Mouse (Mus musculus): ENCODE measurements around the gene Zc2hc1c. TPM values are rescaled to one million over a fixed set of nuclear protein-coding genes. Genes with fewer than 3 reads are reported as not detected.
A peak's percentile ranks its signal among the peaks of the same experiment; 100 is the strongest.

Zc2hc1c gene
- total RNA-seq, 2 experiments from 2014 or later, result 0.86 to 1.1 TPM

DNA sequence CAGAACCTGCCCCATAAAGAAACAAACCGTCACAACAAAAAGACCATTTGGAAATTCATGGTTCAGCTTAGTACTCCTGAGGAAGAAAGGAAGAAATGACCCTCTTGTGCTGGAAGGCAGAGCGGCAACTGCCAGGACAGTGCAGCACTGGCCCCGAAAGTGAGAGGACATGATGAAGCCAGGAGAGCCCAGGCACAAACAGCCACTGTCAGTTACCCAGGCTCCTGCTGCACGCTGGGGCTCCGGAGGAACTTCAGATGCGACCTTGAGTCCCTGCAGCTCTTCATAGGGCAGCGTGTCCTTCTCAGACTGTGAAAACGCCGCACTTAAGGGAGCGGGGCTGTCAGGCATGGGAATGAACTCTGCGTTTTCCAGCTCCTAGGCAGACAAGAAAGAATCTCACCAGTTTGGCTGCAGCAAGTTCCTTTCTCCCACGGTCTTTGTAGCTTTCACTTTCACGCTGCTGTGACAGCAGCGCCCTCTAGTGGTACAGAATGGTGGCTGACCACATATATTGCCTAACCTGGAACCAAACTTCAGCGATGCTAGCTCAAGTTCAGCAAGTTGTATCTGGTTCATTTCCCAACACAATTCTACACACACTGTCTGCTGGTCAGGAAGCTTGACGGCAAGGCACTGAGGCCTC, 17.0 kb downstream of the Zc2hc1c start:
- intact Hi-C loops (cut with DNase I), result loop anchor here (2.0 kb wide), 1 partner anchor 163 kb away; no protein-coding TSS in a partner anchor
- peak; percentile 80 to 87 for DNase-seq (ENCODE audit: extremely low spot score in 1 of 2, low spot score in 2 of 2)

DNA sequence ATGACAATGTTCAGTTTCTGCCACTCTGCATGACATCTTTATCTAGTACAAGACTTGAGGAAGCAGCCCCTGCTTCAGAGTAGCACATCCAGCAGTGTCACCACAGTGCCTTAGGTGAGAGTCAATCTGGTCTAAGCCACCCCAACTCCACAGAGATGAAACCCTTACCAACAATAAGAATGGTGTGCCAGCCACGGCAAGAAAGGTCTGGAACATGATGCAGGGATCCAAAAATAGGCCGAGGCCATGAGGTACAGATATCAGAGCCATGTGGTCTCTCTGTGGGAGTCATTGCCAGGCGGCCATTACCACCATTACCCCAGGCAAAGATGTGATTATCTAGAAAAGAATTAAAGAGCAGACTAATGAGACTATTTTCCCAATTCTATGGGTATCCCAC, 20.3 kb downstream of the Zc2hc1c start:
- intact Hi-C loops (cut with DNase I), result no loop called here
- DNase-seq (ENCODE audit: extremely low spot score in 1 of 2, low spot score in 2 of 2), result no peak

DNA sequence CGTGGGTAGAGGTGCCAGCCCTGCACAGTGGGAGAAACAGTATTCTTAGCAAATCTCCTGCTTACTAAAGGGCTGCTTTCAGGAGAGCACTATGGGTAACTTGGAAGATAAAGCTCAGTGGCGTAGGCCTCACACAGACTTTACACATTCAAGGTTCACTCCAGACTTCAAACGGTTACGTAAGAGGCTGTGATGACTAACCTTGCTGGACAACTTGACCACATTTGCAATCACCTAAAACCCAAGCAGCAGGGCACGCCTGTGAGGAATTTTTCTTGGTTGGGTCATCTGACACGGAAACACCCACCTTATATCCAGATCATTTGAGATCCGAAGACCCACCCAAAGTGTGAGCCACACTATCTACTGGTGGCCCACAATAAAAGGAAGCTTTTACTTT, 41.8 kb downstream of the Zc2hc1c start:
- no peak for DNase-seq (ENCODE audit: extremely low spot score in 1 of 2, low spot score in 2 of 2)
- intact Hi-C loops (cut with DNase I), result loop anchor here (10.0 kb wide), 1 partner anchor 485 kb away; no protein-coding TSS in a partner anchor

DNA sequence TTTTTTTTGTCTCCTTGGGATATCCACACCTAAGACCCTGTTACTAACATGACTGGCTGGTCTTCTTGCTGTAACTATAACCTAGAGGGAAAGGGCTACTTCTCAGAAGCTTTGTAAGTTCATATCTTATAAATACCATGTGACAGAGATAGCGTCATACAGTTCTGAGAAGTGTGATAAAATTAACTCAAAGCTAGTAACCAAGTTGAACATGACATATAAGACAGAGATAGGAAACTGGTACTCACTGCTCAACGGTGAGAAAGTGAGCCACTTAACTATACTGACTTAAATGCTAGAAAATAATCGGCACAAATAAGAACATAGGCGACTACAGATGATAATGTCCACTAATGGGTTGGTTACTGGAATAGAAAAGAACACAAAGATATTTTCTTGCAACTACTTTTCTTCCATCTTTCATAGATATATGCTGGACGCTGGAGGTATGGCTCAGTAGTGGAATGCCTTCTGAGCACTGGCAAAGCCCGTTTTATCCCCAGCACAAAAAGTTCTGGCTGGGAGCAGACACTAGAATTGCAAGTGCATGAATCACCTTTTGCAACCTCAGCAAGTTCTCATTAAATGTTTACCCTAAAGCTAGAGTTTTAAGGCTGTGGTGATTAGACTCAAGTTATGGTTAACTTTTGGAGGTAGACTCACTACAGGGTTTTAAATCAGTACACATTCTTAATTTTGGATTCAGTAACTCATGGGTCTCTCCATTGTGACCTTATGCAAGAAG, 49.3 kb downstream of the Zc2hc1c start:
- intact Hi-C loops (cut with DNase I), result loop anchor here (10.0 kb wide), 1 partner anchor 477 kb away; no protein-coding TSS in a partner anchor
- DNase-seq (ENCODE audit: extremely low spot score in 1 of 2, low spot score in 2 of 2), result no peak

DNA sequence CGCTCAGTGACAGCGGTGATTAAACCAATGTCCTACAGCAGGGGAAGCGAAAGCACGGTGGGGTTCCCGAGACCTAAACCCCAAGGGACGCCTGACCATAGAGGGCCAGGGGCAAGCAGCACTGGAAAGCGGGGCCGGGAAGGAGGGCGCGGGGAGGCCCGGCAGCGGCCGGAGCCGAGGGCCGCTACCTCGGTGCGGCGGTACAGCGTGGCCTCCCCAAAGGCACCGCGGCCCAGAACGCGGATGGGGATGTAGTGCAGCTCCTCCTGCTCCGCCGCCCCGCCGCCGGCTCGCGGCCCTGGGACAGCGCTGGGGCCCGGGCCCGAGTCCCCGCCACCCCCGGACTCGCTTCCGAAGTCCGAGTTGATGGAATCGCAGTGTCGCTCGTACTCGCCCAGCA, 50.4 kb downstream of the Zc2hc1c start:
- intact Hi-C loops (cut with DNase I), result loop anchor here (10.0 kb wide), 1 partner anchor 476 kb away; no protein-coding TSS in a partner anchor
- no peak for DNase-seq (ENCODE audit: extremely low spot score in 1 of 2, low spot score in 2 of 2)

DNA sequence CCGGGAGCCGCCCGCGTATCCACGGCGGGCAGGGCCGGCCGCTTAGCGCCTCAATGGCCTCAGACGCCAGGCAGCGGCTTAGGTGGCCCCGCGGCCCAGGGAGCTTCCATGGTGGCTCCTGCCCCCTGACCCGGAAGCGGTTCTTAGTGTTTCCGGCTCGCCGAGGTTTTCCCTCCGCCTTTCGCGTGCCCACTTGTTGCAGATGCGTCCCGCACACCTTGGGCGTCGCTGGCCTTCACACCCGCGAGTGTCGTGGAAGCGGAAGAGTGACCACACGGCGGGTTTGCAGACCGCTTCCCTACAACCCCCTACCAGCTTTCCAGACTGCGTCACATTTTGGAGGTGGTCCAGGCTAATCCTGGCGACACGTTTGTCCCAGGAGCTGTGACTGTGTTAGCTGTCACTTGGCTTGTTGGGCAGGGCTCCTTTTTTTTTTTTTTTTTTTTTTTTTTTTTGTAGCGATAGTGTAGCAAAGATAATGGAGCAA, 50.9 kb downstream of the Zc2hc1c start, which contains the start of gene Nek9:
Gene Nek9, minus strand, starts transcription at position 120 of the 487 bp plus-strand sequence.
- peak; percentile 90 to 96 for DNase-seq (ENCODE audit: extremely low spot score in 1 of 2, low spot score in 2 of 2)
- intact Hi-C loops (cut with DNase I), result loop anchor here (10.0 kb wide), 1 partner anchor 476 kb away; no protein-coding TSS in a partner anchor

DNA sequence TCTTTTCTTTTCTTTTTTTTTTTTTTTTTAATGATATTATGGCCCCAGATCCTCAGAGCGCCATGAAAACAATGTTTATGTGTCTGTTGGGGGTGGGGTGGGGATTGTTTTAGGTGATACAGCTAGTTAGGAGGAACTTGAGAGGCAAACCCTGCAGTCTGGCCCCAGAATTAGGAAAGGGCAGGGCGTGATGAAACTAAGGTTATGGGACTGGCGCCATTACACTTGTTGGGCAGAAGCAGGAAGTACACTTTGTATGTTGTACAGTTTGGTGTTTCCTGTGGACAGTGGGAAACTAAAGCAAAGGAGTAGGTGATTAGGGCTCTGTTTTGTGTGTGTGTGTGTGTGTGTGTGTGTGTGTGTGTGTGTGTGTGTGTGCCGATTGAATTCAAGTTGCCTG, 51.6 kb downstream of the Zc2hc1c start:
- DNase-seq (ENCODE audit: extremely low spot score in 1 of 2, low spot score in 2 of 2), result peak in 1 of 2 experiments; percentile 34
- intact Hi-C loops (cut with DNase I), result loop anchor here (5.0 to 10.0 kb wide), 2 partner anchors 322 to 475 kb away; no protein-coding TSS in a partner anchor

DNA sequence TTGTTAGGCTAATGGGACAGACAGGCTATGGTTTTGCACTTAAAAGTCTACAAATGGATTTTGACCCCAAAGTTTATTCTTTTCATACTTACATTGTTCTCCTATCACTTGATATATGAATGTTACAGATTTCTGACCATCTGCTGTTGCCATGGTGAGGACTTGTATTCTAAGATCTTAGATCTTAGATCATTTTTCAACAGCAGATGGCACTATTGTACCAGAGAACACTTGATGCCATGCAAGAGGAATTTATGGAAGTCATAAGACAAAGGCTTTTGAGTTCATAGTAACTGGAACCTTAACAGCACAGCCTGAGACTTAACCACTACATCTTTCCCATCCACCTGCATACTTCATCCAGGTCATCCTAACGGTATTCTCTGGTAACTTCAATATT, 52.7 kb downstream of the Zc2hc1c start:
- peak in 1 of 2 experiments; percentile 58 for DNase-seq (ENCODE audit: extremely low spot score in 1 of 2, low spot score in 2 of 2)
- intact Hi-C loops (cut with DNase I), result loop anchor here (5.0 kb wide), 1 partner anchor 321 kb away; no protein-coding TSS in a partner anchor

DNA sequence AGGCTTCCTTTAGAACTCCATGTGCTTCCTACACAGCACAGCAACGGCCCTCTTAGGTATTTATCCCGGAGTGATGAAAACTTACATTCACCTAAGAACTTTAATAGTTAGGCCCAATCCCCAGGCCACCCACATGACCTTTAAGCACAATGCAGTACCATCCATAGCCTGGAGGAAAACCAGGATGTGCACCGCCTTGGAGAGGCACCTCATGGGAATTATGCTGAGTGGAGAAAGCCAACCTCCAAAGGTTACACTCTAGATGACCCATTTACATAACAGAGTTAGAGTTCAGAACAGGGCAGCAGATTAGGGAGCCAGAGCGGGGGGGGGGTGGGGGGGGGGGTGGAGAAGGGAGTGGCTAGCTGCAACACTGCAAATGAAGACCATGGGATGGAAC, 53.9 kb downstream of the Zc2hc1c start:
- DNase-seq (ENCODE audit: extremely low spot score in 1 of 2, low spot score in 2 of 2), result no peak
- intact Hi-C loops (cut with DNase I), result loop anchor here (5.0 kb wide), 1 partner anchor 320 kb away; no protein-coding TSS in a partner anchor

DNA sequence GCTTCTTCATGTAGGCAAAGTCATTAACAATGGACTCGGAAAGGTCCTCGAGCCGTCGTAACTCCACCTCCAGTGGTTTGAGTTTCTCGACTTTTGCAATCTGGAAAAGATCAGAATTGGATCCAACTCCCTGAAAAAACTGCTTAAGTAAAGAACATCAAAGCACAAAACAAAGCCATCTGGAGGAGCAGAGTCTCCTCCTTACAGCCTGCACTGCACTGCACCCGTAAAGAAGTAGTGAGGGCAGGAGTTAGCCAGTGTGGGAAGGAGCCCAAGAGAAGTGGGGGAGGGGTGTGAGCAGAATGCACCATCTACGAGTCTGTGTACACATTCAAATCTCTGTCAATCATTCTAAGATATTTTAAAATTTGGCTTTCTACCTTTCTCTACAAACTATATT, 55.9 kb downstream of the Zc2hc1c start:
- no peak for DNase-seq (ENCODE audit: extremely low spot score in 1 of 2, low spot score in 2 of 2)
- intact Hi-C loops (cut with DNase I), result loop anchor here (5.0 kb wide), 1 partner anchor 318 kb away; no protein-coding TSS in a partner anchor

DNA sequence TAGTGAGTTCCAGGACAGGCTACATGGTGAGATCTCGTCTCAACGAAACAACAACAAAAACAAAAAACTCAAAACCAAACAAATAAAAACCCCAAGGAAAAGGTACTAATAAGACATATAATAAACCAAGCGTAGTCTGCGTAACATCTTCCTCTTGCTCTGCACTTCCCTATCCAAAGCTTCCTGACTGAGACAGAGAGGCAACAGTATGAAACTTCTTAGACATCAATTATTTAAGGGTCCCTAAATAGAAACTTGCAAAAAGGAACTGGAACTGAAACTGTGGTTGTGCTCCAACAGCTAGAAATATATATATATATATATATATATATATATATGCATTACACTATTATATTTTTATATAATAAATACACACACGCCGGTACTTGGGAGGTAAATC, 57.2 kb downstream of the Zc2hc1c start:
- DNase-seq (ENCODE audit: extremely low spot score in 1 of 2, low spot score in 2 of 2), result no peak
- intact Hi-C loops (cut with DNase I), result no loop called here

DNA sequence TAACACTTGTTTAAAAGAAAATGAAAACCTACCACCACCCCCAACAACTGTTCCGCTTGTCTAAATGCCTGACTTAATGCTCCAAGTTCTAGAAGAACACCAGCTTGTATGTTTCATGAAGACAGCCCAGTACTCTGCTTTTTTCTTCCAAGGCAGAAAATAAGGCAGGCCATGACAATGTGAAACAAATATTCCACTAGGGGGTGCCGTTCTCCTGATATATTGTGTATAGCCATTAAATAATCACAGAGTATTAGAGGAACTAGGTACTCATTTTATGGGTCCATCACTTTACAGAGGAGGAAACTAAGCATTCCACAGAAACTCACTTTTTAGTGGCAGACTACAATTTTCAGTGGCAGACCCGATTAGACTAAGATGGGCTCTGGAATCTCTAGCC, 58.0 kb downstream of the Zc2hc1c start:
- DNase-seq (ENCODE audit: extremely low spot score in 1 of 2, low spot score in 2 of 2), result peak in 1 of 2 experiments; percentile 61
- intact Hi-C loops (cut with DNase I), result loop anchor here (2.0 kb wide), 1 partner anchor 140 kb away; no protein-coding TSS in a partner anchor

DNA sequence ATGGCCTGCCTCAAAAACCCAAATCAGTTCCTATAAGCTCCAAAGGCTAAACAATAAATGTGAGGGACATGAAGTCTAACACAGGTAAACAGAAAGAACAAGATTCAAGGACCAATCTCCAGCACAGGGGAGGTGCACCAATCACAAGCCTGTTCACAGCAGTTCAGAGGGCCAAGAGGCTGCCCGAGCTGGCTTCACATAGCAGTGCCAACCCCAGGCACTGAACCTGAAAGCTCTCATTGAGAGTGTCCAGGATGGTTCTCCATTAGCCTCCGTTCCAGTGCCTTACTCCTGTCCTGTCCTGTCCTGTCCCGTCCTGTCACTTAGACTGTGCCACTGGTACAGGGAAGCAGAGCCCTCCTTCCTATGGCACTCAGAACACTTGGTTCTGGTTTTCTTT, 58.8 kb downstream of the Zc2hc1c start:
- intact Hi-C loops (cut with DNase I), result loop anchor here (2.0 kb wide), 1 partner anchor 140 kb away; no protein-coding TSS in a partner anchor
- no peak for DNase-seq (ENCODE audit: extremely low spot score in 1 of 2, low spot score in 2 of 2)

DNA sequence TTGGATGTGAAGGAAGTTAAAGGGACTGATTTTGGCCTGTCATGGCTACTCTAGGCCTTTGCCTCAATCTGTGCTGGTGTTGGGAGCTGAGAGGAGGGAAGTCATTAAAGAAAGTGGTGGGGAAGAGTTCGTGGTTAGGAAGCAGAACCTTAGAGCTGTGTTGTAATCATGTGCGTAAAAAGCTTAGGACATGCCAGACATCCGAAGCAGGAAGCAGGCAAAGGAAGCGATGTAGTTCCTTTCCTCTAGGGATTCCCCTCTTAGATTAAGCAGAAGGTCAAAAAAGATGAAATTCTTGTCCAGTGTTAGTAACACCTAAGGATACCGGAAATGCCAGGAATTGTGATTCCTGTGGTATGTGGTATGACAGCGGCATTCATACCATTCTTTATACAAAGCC, 59.9 kb downstream of the Zc2hc1c start:
- DNase-seq (ENCODE audit: extremely low spot score in 1 of 2, low spot score in 2 of 2), result no peak
- intact Hi-C loops (cut with DNase I), result no loop called here

Small RNAs within 50 kb of the gene (microRNA-seq; reads per million reads assigned to microRNA genes)
- gene Mir6938, result 0.86 reads per million

Other genes starting within 250 kb of the Zc2hc1c start
- 1 to 10 TPM in 1 of 2 experiments, under 1 TPM in 1; 0.51 to 1.0 TPM for gene Prox2, start 177.8 kb upstream of the Zc2hc1c start, total RNA-seq (2021)
- gene Dlst, start 177.8 kb upstream of the Zc2hc1c start, total RNA-seq (2021), result 100 to 1,000 TPM; 171 to 180 TPM
- gene Rps6kl1, start 137.3 kb upstream of the Zc2hc1c start, total RNA-seq (2021), result 10 to 100 TPM; 38.8 to 39.5 TPM
- gene Pgf, start 110.8 kb upstream of the Zc2hc1c start, total RNA-seq (2021), result 1 to 10 TPM; 3.9 to 4.8 TPM
- 10 to 100 TPM; 60.8 to 61.7 TPM for gene Eif2b2, start 69.1 kb upstream of the Zc2hc1c start, total RNA-seq (2021)
- gene Mlh3, start 18.0 kb upstream of the Zc2hc1c start, total RNA-seq (2021), result 10 to 100 TPM; 12.6 to 13.1 TPM
- 10 to 100 TPM; 19.2 to 23.1 TPM for gene Acyp1, start 153 bp upstream of the Zc2hc1c start, total RNA-seq (2021)
- gene Nek9, start 50.8 kb downstream of the Zc2hc1c start, total RNA-seq (2021), result 10 to 100 TPM; 24.5 to 26.3 TPM
- 100 to 1,000 TPM; 151 to 158 TPM for gene Tmed10, start 86.3 kb downstream of the Zc2hc1c start, total RNA-seq (2021)
- 10 to 100 TPM; 11.0 to 14.8 TPM for gene Fos, start 185.3 kb downstream of the Zc2hc1c start, total RNA-seq (2021)